Mouse (Mus musculus) right cerebral cortex, adult 18-20 months (tissue): ENCODE data around the gene Slc35c2.

Experiments used
- DNase-seq: peaks from one replicate; pipeline ENCODE4 v3.0.0; 2022; ENCODE audit warnings: mixed read lengths

Gene Slc35c2

GRCm38 (mm10) chr2:165271326-165271725 lies 16.3 kb downstream of the Slc35c2 start:
- DNase-seq: no peak

- no peak for DNase-seq
These were observed 16.8 kb downstream of the Slc35c2 start for GRCm38 (mm10) chr2:165270858-165271257.

- DNase-seq: peak; percentile 33
These were observed 20.9 kb downstream of the Slc35c2 start for GRCm38 (mm10) chr2:165266739-165267138.

- no peak for DNase-seq
These were observed 23.8 kb downstream of the Slc35c2 start for GRCm38 (mm10) chr2:165263861-165264260.

- DNase-seq: no peak
These were observed 25.2 kb downstream of the Slc35c2 start for GRCm38 (mm10) chr2:165262274-165262990.

GRCm38 (mm10) chr2:165259859-165260258 lies 27.8 kb downstream of the Slc35c2 start:
- no peak for DNase-seq

- DNase-seq: no peak
These were observed 29.3 kb downstream of the Slc35c2 start for GRCm38 (mm10) chr2:165258321-165258720.

GRCm38 (mm10) chr2:165257151-165257834 lies 30.4 kb downstream of the Slc35c2 start:
- peak; percentile 80 for DNase-seq

- DNase-seq: no peak
These were observed 31.5 kb downstream of the Slc35c2 start for GRCm38 (mm10) chr2:165256213-165256612.

- no peak for DNase-seq
These were observed 33.8 kb downstream of the Slc35c2 start for GRCm38 (mm10) chr2:165253867-165254266.

- no peak for DNase-seq
These were observed 34.4 kb downstream of the Slc35c2 start for GRCm38 (mm10) chr2:165253269-165253668.

GRCm38 (mm10) chr2:165252801-165253200 lies 34.9 kb downstream of the Slc35c2 start:
- DNase-seq: no peak

GRCm38 (mm10) chr2:165252381-165252780 lies 35.3 kb downstream of the Slc35c2 start:
- DNase-seq: no peak

GRCm38 (mm10) chr2:165250903-165251302 lies 36.8 kb downstream of the Slc35c2 start:
- DNase-seq: no peak

GRCm38 (mm10) chr2:165248967-165249366 lies 38.7 kb downstream of the Slc35c2 start:
- DNase-seq: no peak

- no peak for DNase-seq
These were observed 41.3 kb downstream of the Slc35c2 start for GRCm38 (mm10) chr2:165246349-165246748.

- no peak for DNase-seq
These were observed 44.4 kb downstream of the Slc35c2 start for GRCm38 (mm10) chr2:165243122-165243720.

- no peak for DNase-seq
These were observed 45.1 kb downstream of the Slc35c2 start for GRCm38 (mm10) chr2:165242575-165242974.

GRCm38 (mm10) chr2:165241786-165242185 lies 45.9 kb downstream of the Slc35c2 start:
- DNase-seq: no peak

- no peak for DNase-seq
These were observed 47.3 kb downstream of the Slc35c2 start for GRCm38 (mm10) chr2:165240371-165240770.

GRCm38 (mm10) chr2:165239533-165240144 lies 48.0 kb downstream of the Slc35c2 start:
- DNase-seq: no peak

- no peak for DNase-seq
These were observed 49.1 kb downstream of the Slc35c2 start for GRCm38 (mm10) chr2:165238416-165239145.
